Mouse (Mus musculus) E14TG2a.4 (cell line): Measurements from ENCODE around the gene Slc22a8.

Source experiments
- CTCF ChIP-seq: conservative IDR thresholded peaks from 2 replicates; pipeline ENCODE4 v1.5.1; 2014; ENCODE audit warnings: low read length
- POU5F1 ChIP-seq: IDR thresholded peaks from 2 replicates; pipeline ENCODE4 v1.6.1; 2014; ENCODE audit warnings: low read length, borderline replicate concordance

GRCm38 (mm10) chr19:8578970-8579342, 12.1 kb upstream of the Slc22a8 start:
- TF ChIP-seq CTCF, result no peak
- TF ChIP-seq POU5F1, result no peak
